Mouse (Mus musculus): ENCODE measurements at regions not wholly inside any gene's neighbourhood (a gene's known extent, or its start where the extent isn't known, plus 50 kb on each side); places are given as distances from the start of the nearest gene placed in this dataset.

GRCm38 (mm10) chr13:110497461-110497860 lies 102.6 kb downstream of the Plk2 start:
- H3K4me1 ChIP-seq (ENCODE audit: control insufficient read depth in 2 of 2, insufficient read depth in 2 of 2, low read length in 2 of 2, poor library complexity in 1 of 2): no peaks in the 10 kb centered on the region
- H3K27ac ChIP-seq (ENCODE audit: insufficient read depth, low read depth, low read length, poor library complexity, severe bottlenecking): no peak overlapping the region
- no peaks in the 10 kb centered on the region for H3K36me3 ChIP-seq (ENCODE audit: control insufficient read depth, insufficient read depth, low read length, poor library complexity, severe bottlenecking)
- in situ Hi-C loops (cut with MboI; ENCODE audit: low sequenced_read_pairs in 2 of 2, unreplicated experiment in 2 of 2): no loop called here
- no peak overlapping the region for H3K4me3 ChIP-seq (ENCODE audit: insufficient read depth in 1 of 2, low read depth in 1 of 2, low read length in 2 of 2, poor library complexity in 1 of 2, severe bottlenecking in 1 of 2)
- no peak overlapping the region for H3K9ac ChIP-seq (ENCODE audit: insufficient read depth, low read depth, low read length, poor library complexity, severe bottlenecking)
- no peaks in the 10 kb centered on the region for H3K9me3 ChIP-seq (ENCODE audit: control insufficient read depth, insufficient read depth, low read depth, low read length)
- no peak for TF ChIP-seq HCFC1 (IDR thresholded peaks at IDR 0.05; ENCODE audit: borderline replicate concordance, insufficient read depth, low read length)
- no peak for DNase-seq (ENCODE audit: low read depth, low spot score)

- in situ Hi-C loops (cut with MboI; ENCODE audit: low sequenced_read_pairs in 2 of 2, unreplicated experiment in 2 of 2): no loop called here
- Histone ChIP-seq H3K27ac (ENCODE audit: insufficient read depth, low read depth, low read length, poor library complexity, severe bottlenecking) (no peak overlapping the region), H3K4me1 (ENCODE audit: control insufficient read depth in 2 of 2, insufficient read depth in 2 of 2, low read length in 2 of 2, poor library complexity in 1 of 2) (no peaks in the 10 kb centered on the region), H3K4me3 (ENCODE audit: insufficient read depth in 1 of 2, low read depth in 1 of 2, low read length in 2 of 2, poor library complexity in 1 of 2, severe bottlenecking in 1 of 2) (no peak overlapping the region), H3K9me3 (ENCODE audit: control insufficient read depth, insufficient read depth, low read depth, low read length) (no peaks in the 10 kb centered on the region), H3K9ac (ENCODE audit: insufficient read depth, low read depth, low read length, poor library complexity, severe bottlenecking) (no peak overlapping the region), H3K36me3 (ENCODE audit: control insufficient read depth, insufficient read depth, low read length, poor library complexity, severe bottlenecking) (no peaks in the 10 kb centered on the region)
- no peak for DNase-seq (ENCODE audit: low read depth, low spot score)
- TF ChIP-seq CHD2 (IDR thresholded peaks at IDR 0.05; ENCODE audit: low read depth, low read length) (no peak), MAFK (IDR thresholded peaks at IDR 0.05; ENCODE audit: insufficient read depth, low read depth, low read length) (no peak)
Observed at GRCm38 (mm10) chr13:110507814-110508362, 113.0 kb downstream of the Plk2 start.

GRCm38 (mm10) chr13:110517986-110518385 lies 123.1 kb downstream of the Plk2 start:
- no peaks in the 10 kb centered on the region for H3K9me3 ChIP-seq (ENCODE audit: control insufficient read depth, insufficient read depth, low read depth, low read length)
- in situ Hi-C loops (cut with MboI; ENCODE audit: low sequenced_read_pairs in 2 of 2, unreplicated experiment in 2 of 2): no loop called here
- no peak overlapping the region for H3K27ac ChIP-seq (ENCODE audit: insufficient read depth, low read depth, low read length, poor library complexity, severe bottlenecking)
- no peak for DNase-seq (ENCODE audit: low read depth, low spot score)
- H3K4me3 ChIP-seq (ENCODE audit: insufficient read depth in 1 of 2, low read depth in 1 of 2, low read length in 2 of 2, poor library complexity in 1 of 2, severe bottlenecking in 1 of 2): no peak overlapping the region
- H3K9ac ChIP-seq (ENCODE audit: insufficient read depth, low read depth, low read length, poor library complexity, severe bottlenecking): no peak overlapping the region
- H3K36me3 ChIP-seq (ENCODE audit: control insufficient read depth, insufficient read depth, low read length, poor library complexity, severe bottlenecking): no peaks in the 10 kb centered on the region
- H3K4me1 ChIP-seq (ENCODE audit: control insufficient read depth in 2 of 2, insufficient read depth in 2 of 2, low read length in 2 of 2, poor library complexity in 1 of 2): no peaks in the 10 kb centered on the region
- TF ChIP-seq ZC3H11A (IDR thresholded peaks at IDR 0.05; ENCODE audit: borderline replicate concordance, low read depth, low read length) (no peak), HCFC1 (IDR thresholded peaks at IDR 0.05; ENCODE audit: borderline replicate concordance, insufficient read depth, low read length) (no peak), CHD2 (IDR thresholded peaks at IDR 0.05; ENCODE audit: low read depth, low read length) (no peak), ZNF384 (IDR thresholded peaks at IDR 0.05; ENCODE audit: low read depth, low read length) (no peak), MAFK (IDR thresholded peaks at IDR 0.05; ENCODE audit: insufficient read depth, low read depth, low read length) (no peak)

GRCm38 (mm10) chr13:110522974-110523373 lies 128.1 kb downstream of the Plk2 start:
- Histone ChIP-seq H3K9me3 (ENCODE audit: control insufficient read depth, insufficient read depth, low read depth, low read length) (no peaks in the 10 kb centered on the region), H3K36me3 (ENCODE audit: control insufficient read depth, insufficient read depth, low read length, poor library complexity, severe bottlenecking) (no peaks in the 10 kb centered on the region), H3K4me1 (ENCODE audit: control insufficient read depth in 2 of 2, insufficient read depth in 2 of 2, low read length in 2 of 2, poor library complexity in 1 of 2) (no peaks in the 10 kb centered on the region), H3K9ac (ENCODE audit: insufficient read depth, low read depth, low read length, poor library complexity, severe bottlenecking) (no peak overlapping the region), H3K27ac (ENCODE audit: insufficient read depth, low read depth, low read length, poor library complexity, severe bottlenecking) (no peak overlapping the region), H3K4me3 (ENCODE audit: insufficient read depth in 1 of 2, low read depth in 1 of 2, low read length in 2 of 2, poor library complexity in 1 of 2, severe bottlenecking in 1 of 2) (no peak overlapping the region)
- no peak for DNase-seq (ENCODE audit: low read depth, low spot score)
- in situ Hi-C loops (cut with MboI; ENCODE audit: low sequenced_read_pairs in 2 of 2, unreplicated experiment in 2 of 2): no loop called here
- TF ChIP-seq CHD2 (IDR thresholded peaks at IDR 0.05; ENCODE audit: low read depth, low read length): no peak
- TF ChIP-seq ZNF384 (IDR thresholded peaks at IDR 0.05; ENCODE audit: low read depth, low read length): no peak
- no peak for TF ChIP-seq HCFC1 (IDR thresholded peaks at IDR 0.05; ENCODE audit: borderline replicate concordance, insufficient read depth, low read length)
- TF ChIP-seq ZC3H11A (IDR thresholded peaks at IDR 0.05; ENCODE audit: borderline replicate concordance, low read depth, low read length): no peak
- TF ChIP-seq MAFK (IDR thresholded peaks at IDR 0.05; ENCODE audit: insufficient read depth, low read depth, low read length): no peak

GRCm38 (mm10) chr13:110527681-110528080 lies 132.8 kb downstream of the Plk2 start:
- H3K9ac ChIP-seq (ENCODE audit: insufficient read depth, low read depth, low read length, poor library complexity, severe bottlenecking): no peak overlapping the region
- no peak overlapping the region for H3K27ac ChIP-seq (ENCODE audit: insufficient read depth, low read depth, low read length, poor library complexity, severe bottlenecking)
- in situ Hi-C loops (cut with MboI; ENCODE audit: low sequenced_read_pairs in 2 of 2, unreplicated experiment in 2 of 2): no loop called here
- no peaks in the 10 kb centered on the region for H3K9me3 ChIP-seq (ENCODE audit: control insufficient read depth, insufficient read depth, low read depth, low read length)
- H3K4me1 ChIP-seq (ENCODE audit: control insufficient read depth in 2 of 2, insufficient read depth in 2 of 2, low read length in 2 of 2, poor library complexity in 1 of 2): 0 out of 4 replicates have a peak, but pooled peaks cover 0 to 3% of the 10 kb centered on the region in 2 experiments
- H3K36me3 ChIP-seq (ENCODE audit: control insufficient read depth, insufficient read depth, low read length, poor library complexity, severe bottlenecking): no peaks in the 10 kb centered on the region
- TF ChIP-seq MAFK (IDR thresholded peaks at IDR 0.05; ENCODE audit: insufficient read depth, low read depth, low read length) (no peak), ZC3H11A (IDR thresholded peaks at IDR 0.05; ENCODE audit: borderline replicate concordance, low read depth, low read length) (no peak), ZNF384 (IDR thresholded peaks at IDR 0.05; ENCODE audit: low read depth, low read length) (no peak), CHD2 (IDR thresholded peaks at IDR 0.05; ENCODE audit: low read depth, low read length) (no peak), HCFC1 (IDR thresholded peaks at IDR 0.05; ENCODE audit: borderline replicate concordance, insufficient read depth, low read length) (no peak)
- no peak overlapping the region for H3K4me3 ChIP-seq (ENCODE audit: insufficient read depth in 1 of 2, low read depth in 1 of 2, low read length in 2 of 2, poor library complexity in 1 of 2, severe bottlenecking in 1 of 2)
- no peak for DNase-seq (ENCODE audit: low read depth, low spot score)

Measured in ES-E14 (cell line).